Mouse (Mus musculus): ENCODE data around the gene Klhl8. TPM values are rescaled to one million over a fixed set of nuclear protein-coding genes. Genes with fewer than 3 reads are reported as not detected.
A peak's percentile ranks its signal among the peaks of the same experiment; 100 is the strongest.

Klhl8 gene
- polyA plus RNA-seq, 1 experiment from 2014 or later, result 13.8 TPM

GRCm38 (mm10) chr5:103917357-103917895, 6.4 kb upstream of the Klhl8 start:
- Histone ChIP-seq H3K27me3 (ENCODE audit: insufficient read depth, low read length) (no peaks in the 10 kb centered on the region), H3K9ac (replicated peaks; ENCODE audit: low read length) (no peak overlapping the region), H3K4me2 (replicated peaks; ENCODE audit: low read depth, low read length) (no peak overlapping the region), H3K9me3 (ENCODE audit: low read length) (no peaks in the 10 kb centered on the region), H3K36me3 (ENCODE audit: insufficient read depth, low read length) (no peaks in the 10 kb centered on the region), H3K27ac (ENCODE audit: low read length) (no peak overlapping the region), H3K4me1 (ENCODE audit: insufficient read depth, low read length) (no peaks in the 10 kb centered on the region), H3K4me3 (ENCODE audit: low read length) (no peak overlapping the region)
- WGBS, result 53% methylated on average over 8 of the region's 8 CpGs
- no peak for ATAC-seq (ENCODE audit: low FRiP score, low TSS enrichment)

- H3K9me3 ChIP-seq (ENCODE audit: low read length), result no peaks in the 10 kb centered on the region
- no peaks in the 10 kb centered on the region for H3K27me3 ChIP-seq (ENCODE audit: insufficient read depth, low read length)
- 0 out of 2 replicates have a peak overlapping the region, but pooled peaks have one; percentile 4 for H3K4me2 ChIP-seq (replicated peaks; ENCODE audit: low read depth, low read length)
- H3K27ac ChIP-seq (ENCODE audit: low read length), result no peak overlapping the region
- no peak overlapping the region for H3K9ac ChIP-seq (replicated peaks; ENCODE audit: low read length)
- 61% methylated on average over 12 of the region's 12 CpGs for WGBS
- H3K36me3 ChIP-seq (ENCODE audit: insufficient read depth, low read length), result no peaks in the 10 kb centered on the region
- no peaks in the 10 kb centered on the region for H3K4me1 ChIP-seq (ENCODE audit: insufficient read depth, low read length)
- no peak for ATAC-seq (ENCODE audit: low FRiP score, low TSS enrichment)
- no peak overlapping the region for H3K4me3 ChIP-seq (ENCODE audit: low read length)
These were observed 5.7 kb upstream of the Klhl8 start for GRCm38 (mm10) chr5:103916595-103917356.

GRCm38 (mm10) chr5:103914335-103915226, 3.5 kb upstream of the Klhl8 start:
- H3K27me3 ChIP-seq (ENCODE audit: insufficient read depth, low read length), result no peaks in the 10 kb centered on the region
- no peak overlapping the region for H3K4me3 ChIP-seq (ENCODE audit: low read length)
- no peaks in the 10 kb centered on the region for H3K36me3 ChIP-seq (ENCODE audit: insufficient read depth, low read length)
- H3K4me1 ChIP-seq (ENCODE audit: insufficient read depth, low read length), result peaks cover 11% of the 10 kb centered on the region; the same call in 1 of the 2 replicates
- H3K9me3 ChIP-seq (ENCODE audit: low read length), result no peaks in the 10 kb centered on the region
- H3K27ac ChIP-seq (ENCODE audit: low read length), result no peak overlapping the region
- H3K4me2 ChIP-seq (replicated peaks; ENCODE audit: low read depth, low read length), result no peak overlapping the region
- WGBS, result 73% methylated on average over 11 of the region's 11 CpGs
- no peak for ATAC-seq (ENCODE audit: low FRiP score, low TSS enrichment)
- H3K9ac ChIP-seq (replicated peaks; ENCODE audit: low read length), result no peak overlapping the region

GRCm38 (mm10) chr5:103913150-103913549, 2.1 kb upstream of the Klhl8 start:
- 65% methylated on average over 4 of the region's 4 CpGs for WGBS
- Histone ChIP-seq H3K4me1 (ENCODE audit: insufficient read depth, low read length) (peaks cover 11% of the 10 kb centered on the region; the same call in 1 of the 2 replicates), H3K4me3 (ENCODE audit: low read length) (no peak overlapping the region), H3K9me3 (ENCODE audit: low read length) (no peaks in the 10 kb centered on the region), H3K9ac (replicated peaks; ENCODE audit: low read length) (no peak overlapping the region), H3K36me3 (ENCODE audit: insufficient read depth, low read length) (no peaks in the 10 kb centered on the region), H3K27me3 (ENCODE audit: insufficient read depth, low read length) (no peaks in the 10 kb centered on the region), H3K27ac (ENCODE audit: low read length) (no peak overlapping the region), H3K4me2 (replicated peaks; ENCODE audit: low read depth, low read length) (no peak overlapping the region)
- no peak for ATAC-seq (ENCODE audit: low FRiP score, low TSS enrichment)

- ATAC-seq (ENCODE audit: low FRiP score, low TSS enrichment), result no peak; the same call in 1 of the 2 replicates
- no peaks in the 10 kb centered on the region for H3K36me3 ChIP-seq (ENCODE audit: insufficient read depth, low read length)
- peaks cover 11% of the 10 kb centered on the region; the same call in 1 of the 2 replicates for H3K4me1 ChIP-seq (ENCODE audit: insufficient read depth, low read length)
- peak overlapping the region; percentile 70; the same call in 1 of the 2 replicates for H3K4me2 ChIP-seq (replicated peaks; ENCODE audit: low read depth, low read length)
- WGBS, result 79% methylated on average over 5 of the region's 5 CpGs
- H3K27me3 ChIP-seq (ENCODE audit: insufficient read depth, low read length), result no peaks in the 10 kb centered on the region
- H3K4me3 ChIP-seq (ENCODE audit: low read length), result peak overlapping the region; percentile 92
- H3K9me3 ChIP-seq (ENCODE audit: low read length), result no peaks in the 10 kb centered on the region
- H3K27ac ChIP-seq (ENCODE audit: low read length), result no peak overlapping the region
- no peak overlapping the region for H3K9ac ChIP-seq (replicated peaks; ENCODE audit: low read length)
These were observed 496 bp upstream of the Klhl8 start for GRCm38 (mm10) chr5:103911555-103911954.

- Histone ChIP-seq H3K9me3 (ENCODE audit: low read length) (no peaks in the 10 kb centered on the region), H3K4me3 (ENCODE audit: low read length) (peak overlapping the region; percentile 92), H3K4me2 (replicated peaks; ENCODE audit: low read depth, low read length) (peak overlapping the region; percentile 70), H3K27me3 (ENCODE audit: insufficient read depth, low read length) (no peaks in the 10 kb centered on the region), H3K36me3 (ENCODE audit: insufficient read depth, low read length) (no peaks in the 10 kb centered on the region), H3K9ac (replicated peaks; ENCODE audit: low read length) (peak overlapping the region; percentile 94), H3K27ac (ENCODE audit: low read length) (no peak overlapping the region), H3K4me1 (ENCODE audit: insufficient read depth, low read length) (peaks cover 11% of the 10 kb centered on the region; the same call in 1 of the 2 replicates)
- ATAC-seq (ENCODE audit: low FRiP score, low TSS enrichment), result no peak
- 13% methylated on average over 8 of the region's 9 CpGs for WGBS
These were observed 903 bp downstream of the Klhl8 start for GRCm38 (mm10) chr5:103910156-103910555.

GRCm38 (mm10) chr5:103909466-103909865, 1.6 kb downstream of the Klhl8 start:
- Histone ChIP-seq H3K4me1 (ENCODE audit: insufficient read depth, low read length) (peaks cover 11% of the 10 kb centered on the region; the same call in 1 of the 2 replicates), H3K4me2 (replicated peaks; ENCODE audit: low read depth, low read length) (no peak overlapping the region), H3K9ac (replicated peaks; ENCODE audit: low read length) (no peak overlapping the region), H3K36me3 (ENCODE audit: insufficient read depth, low read length) (no peaks in the 10 kb centered on the region), H3K9me3 (ENCODE audit: low read length) (no peaks in the 10 kb centered on the region), H3K27ac (ENCODE audit: low read length) (no peak overlapping the region), H3K27me3 (ENCODE audit: insufficient read depth, low read length) (no peaks in the 10 kb centered on the region), H3K4me3 (ENCODE audit: low read length) (no peak overlapping the region)
- no peak for ATAC-seq (ENCODE audit: low FRiP score, low TSS enrichment)
- 75% methylated on average over 3 of the region's 3 CpGs for WGBS

GRCm38 (mm10) chr5:103908851-103909250, 2.2 kb downstream of the Klhl8 start:
- H3K4me2 ChIP-seq (replicated peaks; ENCODE audit: low read depth, low read length), result no peak overlapping the region
- H3K9me3 ChIP-seq (ENCODE audit: low read length), result no peaks in the 10 kb centered on the region
- H3K27ac ChIP-seq (ENCODE audit: low read length), result no peak overlapping the region
- no peak overlapping the region for H3K4me3 ChIP-seq (ENCODE audit: low read length)
- no peak for ATAC-seq (ENCODE audit: low FRiP score, low TSS enrichment)
- no peaks in the 10 kb centered on the region for H3K36me3 ChIP-seq (ENCODE audit: insufficient read depth, low read length)
- H3K9ac ChIP-seq (replicated peaks; ENCODE audit: low read length), result no peak overlapping the region
- H3K27me3 ChIP-seq (ENCODE audit: insufficient read depth, low read length), result no peaks in the 10 kb centered on the region
- peaks cover 11% of the 10 kb centered on the region; the same call in 1 of the 2 replicates for H3K4me1 ChIP-seq (ENCODE audit: insufficient read depth, low read length)
- 59% methylated on average over 7 of the region's 7 CpGs for WGBS

GRCm38 (mm10) chr5:103907844-103908243, 3.2 kb downstream of the Klhl8 start:
- Histone ChIP-seq H3K36me3 (ENCODE audit: insufficient read depth, low read length) (no peaks in the 10 kb centered on the region), H3K4me2 (replicated peaks; ENCODE audit: low read depth, low read length) (no peak overlapping the region), H3K27ac (ENCODE audit: low read length) (no peak overlapping the region), H3K4me1 (ENCODE audit: insufficient read depth, low read length) (peaks cover 11% of the 10 kb centered on the region; the same call in 1 of the 2 replicates), H3K4me3 (ENCODE audit: low read length) (no peak overlapping the region), H3K9me3 (ENCODE audit: low read length) (no peaks in the 10 kb centered on the region), H3K9ac (replicated peaks; ENCODE audit: low read length) (no peak overlapping the region), H3K27me3 (ENCODE audit: insufficient read depth, low read length) (no peaks in the 10 kb centered on the region)
- ATAC-seq (ENCODE audit: low FRiP score, low TSS enrichment), result no peak
- WGBS, result 80% methylated on average over 4 of the region's 4 CpGs

Data from kidney, embryonic 16.5 days (tissue).